Mouse (Mus musculus): Measurements from ENCODE around the gene Fam184a. TPM values are rescaled to one million over a fixed set of nuclear protein-coding genes. Genes with fewer than 3 reads are reported as not detected.
A peak's percentile ranks its signal among the peaks of the same experiment; 100 is the strongest.
"Not testable (repeated sequence)": the region's sequence is repeated elsewhere in the genome, so short reads cannot be mapped to it uniquely, and the experiment has no call there.

Fam184a gene
- total RNA-seq, 4 experiments from 2014 or later: 0.40 to 2.0 (median 0.71) TPM

GRCm38 (mm10) chr10:53688952-53689584, 61.9 kb downstream of the Fam184a start:
- DNase-seq (ENCODE audit: low spot score): no peak

DNA sequence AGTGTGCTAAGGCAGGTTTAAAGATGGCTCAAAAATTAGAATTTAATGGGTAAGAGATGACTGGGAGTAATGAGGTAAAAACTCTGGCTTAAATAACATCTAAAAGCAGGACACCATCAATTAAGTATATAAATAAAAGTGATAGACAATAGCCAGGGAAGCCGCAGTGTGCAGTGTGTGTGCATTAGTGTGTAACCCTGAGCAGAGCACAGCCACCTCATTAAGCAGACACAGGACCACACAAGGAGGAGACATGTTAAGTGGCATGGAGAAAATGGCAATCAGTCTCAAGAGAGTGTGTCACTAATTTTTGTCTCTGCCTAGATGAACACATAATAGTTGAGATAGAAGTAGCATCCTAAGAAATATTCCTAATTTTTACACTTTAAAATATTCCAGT, 62.4 kb downstream of the Fam184a start:
- no peak for DNase-seq (ENCODE audit: low spot score)

GRCm38 (mm10) chr10:53687888-53688287, 63.0 kb downstream of the Fam184a start:
- DNase-seq (ENCODE audit: low spot score): no peak

DNA sequence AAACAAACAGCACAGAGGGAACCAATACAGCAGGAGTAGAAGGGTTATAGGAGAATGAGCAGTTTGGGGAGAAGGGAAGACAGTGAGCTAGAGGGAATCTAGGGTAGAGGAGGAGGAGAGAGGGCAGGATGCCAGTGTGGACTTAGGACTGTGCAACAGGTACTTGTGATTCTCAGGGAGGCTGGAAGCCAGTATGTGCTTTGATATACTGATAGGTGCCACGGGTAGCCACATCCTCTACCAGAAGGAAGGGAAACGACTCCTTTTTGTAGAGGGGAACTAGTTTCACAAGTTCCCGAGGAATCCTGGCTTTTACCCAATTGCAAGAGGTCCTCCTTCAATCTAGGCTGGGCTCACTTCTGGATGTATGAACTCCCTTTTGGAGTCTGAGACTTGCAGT, 65.1 kb downstream of the Fam184a start:
- DNase-seq (ENCODE audit: low spot score): no peak

DNA sequence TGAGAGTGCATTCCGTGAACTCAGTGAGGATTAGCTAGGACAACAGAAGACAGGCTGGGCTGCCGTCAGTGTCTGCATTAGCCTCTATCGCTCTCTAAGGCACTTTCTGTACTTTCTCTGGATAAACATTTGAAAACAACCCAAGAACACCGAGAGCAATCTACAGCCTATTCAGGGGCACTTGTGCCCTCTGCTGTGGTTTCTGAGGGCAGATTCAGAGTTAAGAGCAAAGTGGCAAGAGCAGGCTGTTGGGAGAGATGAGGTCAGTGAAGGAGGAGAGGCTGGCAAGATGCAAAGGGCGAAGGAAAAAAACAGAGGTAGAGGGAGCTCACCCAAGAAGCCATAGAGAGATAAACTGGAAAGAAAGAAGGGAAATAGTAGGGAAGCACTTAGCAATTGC, 67.7 kb downstream of the Fam184a start:
- DNase-seq (ENCODE audit: low spot score): no peak

GRCm38 (mm10) chr10:53679690-53680557, 71.0 kb downstream of the Fam184a start:
- no peak for DNase-seq (ENCODE audit: low spot score)

GRCm38 (mm10) chr10:53661788-53662187, 89.1 kb downstream of the Fam184a start:
- no peak for DNase-seq (ENCODE audit: low spot score)

- DNase-seq (ENCODE audit: low spot score): not testable (repeated sequence)
These were observed 96.7 kb downstream of the Fam184a start for GRCm38 (mm10) chr10:53654239-53654638.

DNA sequence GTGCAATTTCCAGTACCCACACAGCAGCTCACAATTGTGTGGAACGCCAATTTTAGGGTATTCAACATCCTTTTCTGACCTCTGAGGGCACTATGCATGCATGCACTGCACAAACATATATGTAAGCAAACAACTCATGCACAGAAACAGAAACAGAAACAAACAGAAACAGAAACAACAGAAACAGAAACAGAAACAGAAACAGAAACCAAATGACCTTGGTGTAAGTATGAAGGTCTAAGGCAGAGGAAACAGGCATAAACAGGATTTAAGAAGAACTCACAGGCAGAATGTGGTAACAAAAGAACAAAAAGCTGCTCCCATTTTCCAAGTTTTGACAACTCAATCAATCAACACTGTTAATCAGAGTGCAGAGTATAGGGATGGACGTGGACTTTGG, 100.2 kb downstream of the Fam184a start:
- no peak for DNase-seq (ENCODE audit: low spot score)

GRCm38 (mm10) chr10:53641507-53641906, 109.4 kb downstream of the Fam184a start:
- DNase-seq (ENCODE audit: low spot score): no peak

- DNase-seq (ENCODE audit: low spot score): peak; percentile 9
These were observed 115.5 kb downstream of the Fam184a start for GRCm38 (mm10) chr10:53635246-53635971.

DNA sequence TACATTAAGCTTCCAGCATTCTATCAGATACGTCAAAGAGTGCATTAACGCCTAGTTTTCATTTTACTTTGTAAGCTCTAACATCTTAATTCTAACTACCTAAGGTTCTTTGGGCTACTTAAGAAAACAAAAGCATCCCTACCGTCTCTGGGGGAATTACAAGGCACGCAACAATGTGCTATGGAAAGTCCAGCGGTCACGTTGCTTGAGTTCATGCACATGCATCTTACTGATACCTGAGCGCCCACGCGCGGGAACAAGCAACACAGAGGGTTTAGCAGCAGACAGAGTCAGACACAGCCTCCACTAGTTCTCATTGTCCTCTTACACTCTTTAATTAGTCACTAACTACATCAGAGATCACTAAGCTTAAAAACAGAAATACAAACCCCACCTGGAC, 116.8 kb downstream of the Fam184a start:
- no peak for DNase-seq (ENCODE audit: low spot score)

DNA sequence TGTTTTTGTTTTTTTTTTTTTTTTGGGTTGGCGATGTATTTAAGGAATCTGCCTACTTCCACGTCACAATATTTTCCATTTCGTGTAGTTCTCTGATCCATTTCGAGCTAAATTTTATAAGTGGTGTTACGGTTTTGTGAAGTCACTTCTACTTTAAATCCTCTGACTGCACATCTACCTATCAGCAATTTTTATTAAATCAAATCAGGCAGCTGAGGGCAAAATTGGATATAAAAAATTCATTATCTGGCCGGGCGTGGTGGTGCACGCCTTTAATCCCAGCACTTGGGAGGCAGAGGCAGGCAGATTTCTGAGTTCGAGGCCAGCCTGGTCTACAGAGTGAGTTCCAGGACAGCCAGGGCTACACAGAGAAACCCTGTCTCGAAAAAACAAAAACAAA, 120.6 kb downstream of the Fam184a start, which contains the start of gene Mcm9:
TSS of gene Mcm9 (minus strand) at position 101 of the 400 bp plus-strand sequence.
- not testable (repeated sequence) for DNase-seq (ENCODE audit: low spot score)

- peak; percentile 97 for DNase-seq (ENCODE audit: low spot score)
These were observed 121.0 kb downstream of the Fam184a start for GRCm38 (mm10) chr10:53629918-53630250.

DNA sequence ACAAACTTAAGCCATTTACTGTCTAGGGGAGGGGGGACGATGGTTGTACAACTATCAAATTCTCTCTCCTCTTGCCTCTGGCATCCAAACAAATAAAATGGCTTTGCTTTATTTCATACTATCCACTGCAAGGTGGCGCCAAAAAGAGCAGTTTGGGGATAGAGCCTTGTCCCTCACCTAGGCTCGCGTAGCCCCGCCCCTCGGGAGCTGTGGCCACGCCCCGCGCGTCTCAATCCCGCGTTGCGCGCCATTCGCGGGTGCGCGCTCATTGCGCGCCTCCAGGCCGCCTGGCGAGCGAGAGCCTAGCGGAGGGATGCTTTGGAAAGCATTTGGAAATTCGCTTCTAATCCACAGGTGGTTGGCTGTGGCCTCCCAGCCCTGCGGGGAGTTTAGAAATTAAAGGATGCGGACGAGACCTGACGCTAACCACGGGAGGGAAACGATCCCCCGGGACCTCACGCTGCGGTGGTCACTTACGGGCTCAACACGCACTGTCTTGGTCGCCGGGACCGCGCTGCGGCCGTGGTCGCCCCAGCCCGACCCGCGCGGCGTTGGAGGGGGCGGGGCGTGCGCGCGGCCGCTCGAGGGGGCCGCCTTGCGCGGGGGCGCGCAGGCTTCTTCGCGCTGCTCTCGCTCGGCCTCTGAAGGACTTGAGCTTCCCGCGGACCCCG, 121.5 kb downstream of the Fam184a start:
- DNase-seq (ENCODE audit: low spot score): peak; percentile 85

GRCm38 (mm10) chr10:53615850-53616616, 134.9 kb downstream of the Fam184a start:
- peak; percentile 18 for DNase-seq (ENCODE audit: low spot score)

DNA sequence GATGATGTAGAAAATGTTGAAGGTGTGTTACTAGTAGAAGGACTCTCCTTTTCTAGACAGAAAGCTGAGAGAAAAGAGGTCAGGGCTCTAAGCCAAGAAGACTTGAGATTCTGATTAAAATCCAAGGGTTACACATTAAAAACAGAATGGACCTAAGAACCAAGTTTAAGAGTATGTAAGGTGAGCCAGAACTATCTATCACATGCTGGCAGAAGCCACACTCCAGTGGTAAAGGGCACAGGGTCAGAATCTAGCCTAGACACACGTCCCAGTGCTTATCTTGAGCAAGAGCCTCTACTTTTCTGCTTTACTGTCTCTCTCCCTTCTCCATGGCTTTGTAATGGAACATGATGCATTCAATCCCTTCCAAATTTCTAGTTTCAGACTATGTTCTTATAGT, 137.0 kb downstream of the Fam184a start:
- DNase-seq (ENCODE audit: low spot score): no peak

DNA sequence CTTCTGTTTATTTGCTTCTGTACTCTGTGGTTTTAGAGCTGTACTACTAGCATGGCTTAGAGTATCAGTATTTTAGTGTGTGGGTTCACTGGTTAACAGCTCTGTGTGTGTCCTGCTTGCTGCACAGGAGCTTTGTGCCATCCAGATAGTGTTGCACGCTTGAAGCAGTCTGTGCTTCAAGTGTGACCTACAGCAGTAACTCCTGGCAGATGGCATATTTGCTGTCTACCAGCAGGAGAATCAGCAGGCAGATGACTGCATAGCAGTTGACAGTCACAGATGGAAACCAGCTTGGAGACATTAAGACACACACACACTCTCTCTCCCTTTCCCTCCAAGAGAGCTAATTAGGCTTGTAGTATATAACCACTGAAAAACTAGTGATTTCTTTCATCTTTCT, 138.8 kb downstream of the Fam184a start:
- no peak for DNase-seq (ENCODE audit: low spot score)

DNA sequence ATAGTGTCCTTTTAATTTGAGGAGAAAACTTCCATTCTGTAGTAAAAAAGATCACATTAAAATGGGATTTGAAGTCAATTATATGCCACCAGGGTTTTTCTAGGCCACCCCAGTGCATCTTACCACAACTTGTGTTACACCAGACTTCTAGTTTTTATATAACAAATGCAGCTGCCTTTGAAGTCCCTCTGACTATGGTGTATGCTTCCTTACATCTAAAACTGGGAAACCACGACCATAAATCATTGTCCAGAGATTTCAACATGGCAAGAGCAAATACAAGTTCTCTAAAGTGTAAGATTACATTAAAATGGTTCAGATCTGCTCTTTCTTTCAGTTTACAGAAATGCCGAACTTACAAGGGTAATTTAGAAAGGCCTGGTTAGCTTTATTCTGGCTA, 142.6 kb downstream of the Fam184a start:
- no peak for DNase-seq (ENCODE audit: low spot score)

GRCm38 (mm10) chr10:53605328-53605727, 145.6 kb downstream of the Fam184a start:
- DNase-seq (ENCODE audit: low spot score): no peak

- no peak for DNase-seq (ENCODE audit: low spot score)
These were observed 152.1 kb downstream of the Fam184a start for GRCm38 (mm10) chr10:53598821-53599220.

All from heart, adult 8-10 months (tissue).